Mouse (Mus musculus): Measurements from ENCODE around the gene Saxo1.

The Saxo1 gene

GRCm38 (mm10) chr4:86527162-86528136 lies 30.7 kb downstream of the Saxo1 start:
- DNase-seq (ENCODE audit: low read depth, low spot score), result no peak

GRCm38 (mm10) chr4:86524483-86524882 lies 33.6 kb downstream of the Saxo1 start:
- DNase-seq (ENCODE audit: low read depth, low spot score), result no peak

- DNase-seq (ENCODE audit: low read depth, low spot score), result no peak
These were observed 34.4 kb downstream of the Saxo1 start for GRCm38 (mm10) chr4:86523771-86524170.

GRCm38 (mm10) chr4:86520695-86521094 lies 37.4 kb downstream of the Saxo1 start:
- DNase-seq (ENCODE audit: low read depth, low spot score), result no peak

GRCm38 (mm10) chr4:86519953-86520352 lies 38.2 kb downstream of the Saxo1 start:
- no peak for DNase-seq (ENCODE audit: low read depth, low spot score)

GRCm38 (mm10) chr4:86504656-86505055 lies 53.5 kb downstream of the Saxo1 start:
- DNase-seq (ENCODE audit: low read depth, low spot score), result no peak

GRCm38 (mm10) chr4:86499561-86499960 lies 58.6 kb downstream of the Saxo1 start:
- DNase-seq (ENCODE audit: low read depth, low spot score), result no peak

GRCm38 (mm10) chr4:86498754-86499153 lies 59.4 kb downstream of the Saxo1 start:
- DNase-seq (ENCODE audit: low read depth, low spot score), result no peak

GRCm38 (mm10) chr4:86489128-86489527 lies 69.0 kb downstream of the Saxo1 start:
- DNase-seq (ENCODE audit: low read depth, low spot score), result no peak

- DNase-seq (ENCODE audit: low read depth, low spot score), result no peak
These were observed 71.2 kb downstream of the Saxo1 start for GRCm38 (mm10) chr4:86486901-86487300.

GRCm38 (mm10) chr4:86486491-86486890 lies 71.6 kb downstream of the Saxo1 start:
- DNase-seq (ENCODE audit: low read depth, low spot score), result no peak

GRCm38 (mm10) chr4:86485052-86485451 lies 73.1 kb downstream of the Saxo1 start:
- no peak for DNase-seq (ENCODE audit: low read depth, low spot score)

GRCm38 (mm10) chr4:86483686-86484085 lies 74.4 kb downstream of the Saxo1 start:
- peak; percentile 10 for DNase-seq (ENCODE audit: low read depth, low spot score)

GRCm38 (mm10) chr4:86483013-86483615 lies 75.0 kb downstream of the Saxo1 start:
- DNase-seq (ENCODE audit: low read depth, low spot score), result peak; percentile 80

GRCm38 (mm10) chr4:86480891-86481290 lies 77.2 kb downstream of the Saxo1 start:
- peak; percentile 16 for DNase-seq (ENCODE audit: low read depth, low spot score)

- DNase-seq (ENCODE audit: low read depth, low spot score), result no peak
These were observed 93.3 kb downstream of the Saxo1 start for GRCm38 (mm10) chr4:86464808-86465207.

- peak; percentile 51 for DNase-seq (ENCODE audit: low read depth, low spot score)
These were observed 107.7 kb downstream of the Saxo1 start for GRCm38 (mm10) chr4:86450468-86450867.

- no peak for DNase-seq (ENCODE audit: low read depth, low spot score)
These were observed 121.8 kb downstream of the Saxo1 start for GRCm38 (mm10) chr4:86436336-86436735.

GRCm38 (mm10) chr4:86435631-86436030 lies 122.5 kb downstream of the Saxo1 start:
- no peak for DNase-seq (ENCODE audit: low read depth, low spot score)

GRCm38 (mm10) chr4:86428091-86428745 lies 129.9 kb downstream of the Saxo1 start:
- no peak for DNase-seq (ENCODE audit: low read depth, low spot score)

GRCm38 (mm10) chr4:86427312-86427711 lies 130.8 kb downstream of the Saxo1 start:
- DNase-seq (ENCODE audit: low read depth, low spot score), result no peak

GRCm38 (mm10) chr4:86426549-86426948 lies 131.6 kb downstream of the Saxo1 start:
- DNase-seq (ENCODE audit: low read depth, low spot score), result no peak
